Mouse (Mus musculus): ENCODE measurements around the gene Sirpb1b. TPM values are rescaled to one million over a fixed set of nuclear protein-coding genes. Genes with fewer than 3 reads are reported as not detected.
"Not testable (repeated sequence)": the region's sequence is repeated elsewhere in the genome, so short reads cannot be mapped to it uniquely, and the experiment has no call there.

The Sirpb1b gene
- polyA plus RNA-seq (2016; fragmentation: Nextera tagmentation; extraction: Ambion mirVana) = not detected in 2 replicates

DNA sequence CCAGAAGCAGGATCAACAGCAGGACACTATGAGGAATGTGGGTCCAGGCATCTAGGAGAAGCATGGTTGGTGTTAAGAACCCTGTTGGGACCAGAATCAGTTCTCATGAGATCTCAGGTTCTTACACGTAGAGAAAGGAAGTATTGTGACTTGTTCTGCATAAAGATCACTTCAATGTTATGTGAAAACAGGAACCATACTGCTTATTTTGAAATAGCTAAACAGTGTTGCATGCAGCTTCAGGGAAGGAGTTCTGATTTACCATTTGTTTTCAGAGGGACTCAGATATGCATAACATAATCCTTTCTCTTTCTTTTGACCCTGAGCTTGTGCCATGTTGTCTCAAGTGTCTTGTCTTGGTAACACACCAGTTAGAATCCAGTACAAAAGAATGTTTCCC is at the start of gene Sirpb1b:
Sirpb1b (minus strand) TSS at position 179 of the 400 bp plus-strand sequence.
- H3K9me3 ChIP-seq = not testable (repeated sequence)

DNA sequence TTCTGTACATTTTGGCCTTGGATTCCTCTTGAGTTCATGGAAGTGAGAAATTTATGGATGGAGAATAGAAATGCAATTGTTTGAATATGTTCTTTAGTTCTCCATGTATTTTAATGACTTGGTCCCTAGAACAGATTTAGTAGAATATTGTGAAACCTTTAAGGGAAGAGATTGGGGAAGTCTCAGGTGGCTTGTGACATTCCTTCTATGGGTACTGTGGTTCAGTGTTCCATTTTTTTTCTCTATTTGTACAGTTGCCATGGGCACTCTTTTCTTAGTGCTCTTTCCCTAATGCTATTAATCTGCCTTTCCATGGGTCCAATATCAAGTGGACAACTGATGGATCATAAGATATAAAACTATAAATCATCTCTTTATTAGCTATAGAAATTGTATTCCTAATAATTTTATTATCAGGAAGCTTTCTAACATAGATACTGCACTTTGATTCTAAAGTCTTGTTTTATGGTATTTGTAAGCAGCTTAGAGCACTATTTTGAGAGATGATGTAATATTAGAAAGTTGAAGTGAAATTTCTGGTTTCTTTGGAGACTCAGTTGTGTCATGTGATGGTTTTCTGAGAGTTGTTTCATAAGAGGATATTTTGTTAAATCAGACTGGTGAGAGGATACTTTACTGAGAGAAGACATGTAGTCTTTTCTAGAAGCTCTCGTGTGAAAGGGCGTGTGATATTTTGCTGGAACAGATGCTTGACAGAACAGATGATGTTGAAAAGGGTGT is 15.7 kb upstream of the Sirpb1b start:
- H3K36me3 ChIP-seq (replicated peaks); H3K27me3 ChIP-seq (replicated peaks; ENCODE audit: low read depth, poor library complexity, severe bottlenecking); H3K4me3 ChIP-seq; H3K9me3 ChIP-seq; DNase-seq (ENCODE audit: low spot score); H3K4me1 ChIP-seq; H3K27ac ChIP-seq (replicated peaks): not testable (repeated sequence)
- WGBS = 89% methylated on average over 2 of the region's 2 CpGs

More for the DNA sequence above, at the start of gene Sirpb1b:
- DNase-seq (ENCODE audit: low spot score); H3K27ac ChIP-seq (replicated peaks); H3K27me3 ChIP-seq (replicated peaks; ENCODE audit: low read depth, poor library complexity, severe bottlenecking); H3K4me1 ChIP-seq; H3K36me3 ChIP-seq (replicated peaks); H3K4me3 ChIP-seq: not testable (repeated sequence)
- WGBS = 83% methylated on average over 1 of the region's 1 CpGs

DNA sequence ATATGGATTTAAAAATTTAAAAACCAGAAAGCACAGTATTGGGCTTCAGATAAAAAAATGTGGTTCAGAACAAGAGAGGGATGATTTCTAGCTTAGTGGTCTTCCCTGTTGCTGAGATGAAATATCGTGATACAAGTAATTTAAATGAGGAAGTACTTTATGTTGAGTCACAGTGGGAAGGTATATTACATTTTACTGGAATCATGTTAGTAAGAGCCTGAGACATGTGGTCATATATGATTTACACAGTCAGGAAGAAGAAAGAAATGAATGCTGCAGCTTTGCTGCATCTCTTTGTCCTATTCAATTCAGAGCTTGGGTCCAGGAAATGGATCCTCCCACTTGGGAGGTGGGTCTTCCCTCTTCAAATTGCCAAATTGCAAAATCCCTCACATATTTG is 11.8 kb upstream of the Sirpb1b start:
- H3K4me3 ChIP-seq; H3K36me3 ChIP-seq (replicated peaks); H3K27ac ChIP-seq (replicated peaks); DNase-seq (ENCODE audit: low spot score); H3K27me3 ChIP-seq (replicated peaks; ENCODE audit: low read depth, poor library complexity, severe bottlenecking); H3K4me1 ChIP-seq: not testable (repeated sequence)
- WGBS = 89% methylated on average over 1 of the region's 1 CpGs
- peaks cover 21% of the 10 kb centered on the region; the same call in 1 of the 2 replicates for H3K9me3 ChIP-seq

DNA sequence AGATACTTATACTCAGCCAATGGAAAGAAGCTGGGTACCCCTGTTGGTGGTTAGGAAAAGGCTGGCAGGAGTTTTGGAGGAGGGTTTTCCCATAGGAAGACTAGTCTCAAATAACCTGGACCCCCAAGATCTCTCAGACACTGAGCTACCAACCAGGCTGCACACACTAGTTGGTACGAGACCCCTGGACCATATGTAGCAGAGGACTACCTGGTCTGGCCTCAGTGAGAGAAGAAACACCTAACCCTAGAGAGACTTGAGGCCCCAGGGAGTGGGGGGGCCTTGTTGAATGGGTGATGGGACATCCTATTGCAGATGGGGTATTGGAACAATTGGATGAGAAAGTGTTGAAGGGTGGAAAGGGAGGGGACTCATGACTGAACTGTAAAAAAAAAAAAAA is 8.6 kb upstream of the Sirpb1b start:
- Histone ChIP-seq H3K9me3 (peaks cover 19% of the 10 kb centered on the region; the same call in 1 of the 2 replicates), H3K4me3 (no peak overlapping the region), H3K27me3 (replicated peaks; ENCODE audit: low read depth, poor library complexity, severe bottlenecking) (no peaks in the 10 kb centered on the region), H3K4me1 (no peaks in the 10 kb centered on the region), H3K36me3 (replicated peaks) (no peaks in the 10 kb centered on the region), H3K27ac (replicated peaks) (no peak overlapping the region)
- no peak for DNase-seq (ENCODE audit: low spot score)
- WGBS = 87% methylated on average over 1 of the region's 1 CpGs

DNA sequence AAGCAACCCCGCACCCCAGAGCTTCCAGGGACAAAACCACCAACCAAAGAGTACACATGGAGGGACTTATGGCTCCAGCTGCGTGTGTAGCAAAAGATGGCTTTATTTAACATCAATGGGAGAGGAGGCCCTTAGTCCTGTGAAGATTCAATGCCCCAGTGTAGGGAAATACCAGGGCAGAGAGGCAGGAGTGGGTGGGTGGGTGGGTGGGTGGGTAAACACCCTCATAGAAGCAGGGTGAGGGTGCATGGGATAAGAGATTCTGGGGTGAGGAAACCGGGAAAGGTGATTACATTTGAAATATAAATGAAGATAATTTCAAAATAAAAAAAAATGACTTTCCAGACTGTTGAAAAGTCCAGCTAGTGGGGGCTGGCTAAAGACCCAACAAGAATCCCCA is 8.1 kb upstream of the Sirpb1b start:
- not testable (repeated sequence) for H3K36me3 ChIP-seq (replicated peaks); H3K27me3 ChIP-seq (replicated peaks; ENCODE audit: low read depth, poor library complexity, severe bottlenecking); DNase-seq (ENCODE audit: low spot score); H3K27ac ChIP-seq (replicated peaks); H3K4me3 ChIP-seq; H3K4me1 ChIP-seq
- WGBS = 84% methylated on average over 3 of the region's 3 CpGs
- peaks cover 19% of the 10 kb centered on the region; the same call in 1 of the 2 replicates for H3K9me3 ChIP-seq

DNA sequence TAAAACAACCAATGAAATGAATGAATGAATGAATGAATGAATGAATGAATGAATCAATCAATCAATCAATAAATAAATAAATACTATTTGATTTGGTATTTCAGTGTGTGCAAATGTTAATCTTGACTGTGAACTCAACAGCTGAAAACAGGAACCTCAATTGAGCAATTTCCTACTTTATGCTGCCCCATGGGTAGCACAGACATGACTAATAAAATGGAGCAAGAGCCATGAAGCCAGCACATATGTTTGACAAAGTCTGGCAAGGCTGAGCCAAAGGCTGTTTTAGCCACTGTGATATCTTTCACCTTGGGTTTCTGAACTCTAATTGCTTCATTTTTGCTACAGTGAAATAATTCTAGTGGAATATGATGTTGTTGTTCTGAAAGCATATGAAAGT is 1.6 kb upstream of the Sirpb1b start:
- not testable (repeated sequence) for DNase-seq (ENCODE audit: low spot score); H3K36me3 ChIP-seq (replicated peaks); H3K27ac ChIP-seq (replicated peaks); H3K9me3 ChIP-seq; H3K4me1 ChIP-seq; H3K4me3 ChIP-seq; H3K27me3 ChIP-seq (replicated peaks; ENCODE audit: low read depth, poor library complexity, severe bottlenecking)

DNA sequence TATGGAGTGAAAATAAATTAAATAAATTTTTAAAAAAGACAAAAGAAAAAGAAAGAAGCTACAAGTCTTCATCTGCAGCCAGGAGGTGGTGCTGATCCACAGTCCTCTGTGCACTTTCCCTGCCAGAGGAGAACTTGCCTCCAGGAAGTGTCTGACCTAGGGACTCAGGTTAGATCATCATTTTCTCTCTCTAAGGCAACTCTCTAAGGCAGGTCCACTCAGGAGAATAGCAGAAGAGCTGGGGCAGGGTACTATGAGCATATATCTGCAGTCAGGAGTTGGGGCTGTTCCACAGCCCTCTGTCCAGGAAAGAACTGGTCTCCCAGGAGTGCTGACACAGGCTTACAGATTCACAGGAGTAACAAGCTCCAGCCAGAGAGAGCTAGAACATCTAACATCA is 46.3 kb downstream of the Sirpb1b start:
- no peak for DNase-seq (ENCODE audit: low spot score)
- Histone ChIP-seq H3K4me3 (no peak overlapping the region), H3K27ac (replicated peaks) (no peak overlapping the region), H3K4me1 (no peaks in the 10 kb centered on the region), H3K27me3 (replicated peaks; ENCODE audit: low read depth, poor library complexity, severe bottlenecking) (no peaks in the 10 kb centered on the region), H3K36me3 (replicated peaks) (no peaks in the 10 kb centered on the region), H3K9me3 (peaks cover 16% of the 10 kb centered on the region; the same call in 1 of the 2 replicates)

DNA sequence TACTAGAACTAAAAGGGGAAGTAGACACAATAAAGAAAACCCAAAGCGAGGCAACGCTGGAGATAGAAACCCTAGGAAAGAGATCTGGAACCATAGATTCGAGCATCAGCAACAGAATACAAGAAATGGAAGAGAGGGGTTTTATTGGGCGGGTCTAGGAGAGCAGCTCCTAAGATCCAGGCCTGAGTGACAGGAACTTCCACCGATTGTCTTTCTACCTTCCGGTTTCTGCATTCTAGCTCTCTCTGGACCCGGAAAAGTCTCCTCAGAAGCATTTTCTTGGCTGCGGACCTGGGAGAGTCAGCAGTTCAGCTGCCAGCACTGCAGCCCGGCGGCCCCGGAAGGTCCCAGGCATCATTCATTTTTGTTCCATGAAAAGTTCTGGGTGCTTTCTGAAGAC is 61.3 kb downstream of the Sirpb1b start:
- not testable (repeated sequence) for H3K9me3 ChIP-seq; H3K27ac ChIP-seq (replicated peaks); H3K4me3 ChIP-seq; DNase-seq (ENCODE audit: low spot score); H3K27me3 ChIP-seq (replicated peaks; ENCODE audit: low read depth, poor library complexity, severe bottlenecking); H3K36me3 ChIP-seq (replicated peaks); H3K4me1 ChIP-seq
- WGBS = 83% methylated on average over 11 of the region's 11 CpGs

DNA sequence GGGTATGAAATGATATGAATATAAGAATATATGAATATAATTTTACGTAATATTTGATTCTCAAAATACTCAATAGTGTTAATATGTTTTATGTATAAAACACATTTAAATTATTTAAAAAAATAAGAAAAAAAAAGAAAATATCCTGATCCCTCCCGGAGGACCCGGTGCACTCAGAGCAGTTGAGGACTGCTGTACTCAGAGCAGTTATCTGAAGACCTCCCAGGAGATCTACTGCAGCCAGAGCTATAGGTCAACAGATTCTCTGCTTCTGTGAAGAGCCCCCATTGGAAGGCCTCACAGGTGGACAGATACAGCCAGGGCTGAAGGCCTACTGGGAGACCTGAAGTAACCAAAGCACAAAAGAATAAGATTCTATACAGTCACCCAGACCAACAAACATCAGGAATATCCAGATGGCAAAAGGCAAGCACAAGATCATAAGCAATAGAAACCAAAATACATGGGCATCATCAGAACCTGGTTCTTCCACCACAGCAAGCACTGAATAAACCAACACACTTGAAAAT is 67.0 kb downstream of the Sirpb1b start:
- DNase-seq (ENCODE audit: low spot score); H3K27ac ChIP-seq (replicated peaks); H3K9me3 ChIP-seq; H3K4me3 ChIP-seq; H3K4me1 ChIP-seq; H3K27me3 ChIP-seq (replicated peaks; ENCODE audit: low read depth, poor library complexity, severe bottlenecking); H3K36me3 ChIP-seq (replicated peaks): not testable (repeated sequence)
- 83% methylated on average over 3 of the region's 3 CpGs for WGBS

DNA sequence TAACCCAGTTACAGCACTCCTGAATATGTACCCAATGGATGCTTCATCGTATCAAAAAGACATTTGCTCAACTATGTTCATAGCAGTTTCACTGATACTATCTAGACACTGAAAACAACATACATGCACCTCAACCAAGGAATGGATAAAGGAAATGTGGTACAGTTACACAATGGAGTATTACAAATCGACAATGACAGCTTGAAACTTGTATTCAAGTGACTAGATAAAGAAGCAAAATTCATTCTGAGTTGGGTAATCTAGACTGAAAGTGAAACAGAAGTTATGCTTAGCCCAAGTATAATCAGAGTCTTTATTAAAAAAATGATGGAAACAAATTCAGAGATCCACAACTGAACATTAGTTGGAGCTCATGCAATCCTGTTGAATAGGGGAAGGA is 100.0 kb downstream of the Sirpb1b start:
- H3K27ac ChIP-seq (replicated peaks); H3K9me3 ChIP-seq; H3K4me1 ChIP-seq; H3K27me3 ChIP-seq (replicated peaks; ENCODE audit: low read depth, poor library complexity, severe bottlenecking); H3K36me3 ChIP-seq (replicated peaks); DNase-seq (ENCODE audit: low spot score); H3K4me3 ChIP-seq: not testable (repeated sequence)
- 77% methylated on average over 2 of the region's 2 CpGs for WGBS

DNA sequence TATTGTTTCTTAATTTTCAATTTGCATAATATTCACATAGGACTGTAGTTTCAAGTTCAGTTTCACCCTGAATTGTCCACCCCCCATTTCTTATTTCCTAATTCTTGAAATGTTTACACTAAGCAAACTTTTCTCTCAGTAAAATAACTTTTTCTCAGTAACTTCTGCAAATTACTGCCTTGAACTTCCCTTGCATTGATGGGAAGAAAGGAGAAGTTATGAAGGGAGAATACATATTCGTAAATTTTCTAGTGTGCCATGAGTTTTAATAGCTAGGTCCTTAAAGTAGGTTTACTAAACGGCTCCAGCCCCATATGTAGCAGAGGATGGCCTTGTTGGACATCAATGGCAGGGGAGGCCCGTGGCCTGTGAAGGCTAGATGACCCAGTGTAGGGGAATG is 104.7 kb downstream of the Sirpb1b start:
- not testable (repeated sequence) for H3K27me3 ChIP-seq (replicated peaks; ENCODE audit: low read depth, poor library complexity, severe bottlenecking); H3K27ac ChIP-seq (replicated peaks); DNase-seq (ENCODE audit: low spot score); H3K4me3 ChIP-seq; H3K36me3 ChIP-seq (replicated peaks); H3K9me3 ChIP-seq; H3K4me1 ChIP-seq
- WGBS = 67% methylated on average over 2 of the region's 3 CpGs
